Mouse (Mus musculus) liver, embryonic 16.5 days (tissue): ENCODE data around the gene Mmp9. TPM values are rescaled to one million over a fixed set of nuclear protein-coding genes. Genes with fewer than 3 reads are reported as not detected.

Experiments used
- ATAC-seq: fragments of 200-750 bp; cut with Nextera tagmentation; 2 replicates; pipeline ENCODE4 v1.8.0; 2017; ENCODE audit warnings: low read depth, mild to moderate bottlenecking, moderate number of reproducible peaks, moderate library complexity
- H3K27ac ChIP-seq: fragments of 300-500 bp; sonication (generic); 2 replicates; pipeline ENCODE4 v1.5.1; 2014; ENCODE audit warnings: mild to moderate bottlenecking, low read length
- H3K27me3 ChIP-seq: fragments of 300-500 bp; sonication (generic); 2 replicates; pipeline ENCODE4 v1.6.1; 2014; ENCODE audit warnings: low read depth, low read length, mixed read lengths; ENCODE audit not compliant: control insufficient read depth, insufficient read depth
- H3K36me3 ChIP-seq: fragments of 300-500 bp; sonication (generic); 2 replicates; pipeline ENCODE4 v1.6.1; 2014; ENCODE audit warnings: mild to moderate bottlenecking; ENCODE audit not compliant: control insufficient read depth, insufficient read depth
- H3K4me1 ChIP-seq: fragments of 300-500 bp; sonication (generic); 2 replicates; pipeline ENCODE4 v1.6.1; 2014; ENCODE audit warnings: low read depth, low read length, mixed read lengths; ENCODE audit not compliant: control insufficient read depth
- H3K4me2 ChIP-seq: fragments of 300-500 bp; sonication (generic); 2 replicates; pipeline ENCODE4 v1.6.1; 2014; ENCODE audit warnings: low read depth, low read length, mixed read lengths
- H3K4me3 ChIP-seq: fragments of 300-500 bp; sonication (generic); 2 replicates; pipeline ENCODE4 v1.5.1; 2014; ENCODE audit warnings: low read depth, mild to moderate bottlenecking, low read length
- H3K9ac ChIP-seq: fragments of 300-500 bp; sonication (generic); 2 replicates; pipeline ENCODE4 v1.6.1; 2014; ENCODE audit warnings: low read depth, low read length
- H3K9me3 ChIP-seq: fragments of 300-500 bp; sonication (generic); replicated peaks from 2 replicates; pipeline ENCODE4 v1.6.1; 2016; ENCODE audit warnings: low read length; ENCODE audit not compliant: control insufficient read depth
- WGBS: fragments of 180-500 bp; shearing (Covaris S2); extraction: QIAGEN DNeasy Blood & Tissue Kit; methylation state at CpG from one replicate; pipeline ENCODE4 v1.1.7; 2014; ENCODE audit not compliant: insufficient replicate concordance; 5-methylcytosine and 5-hydroxymethylcytosine counted together
- polyA plus RNA-seq: library from polyadenylated mRNA; unstranded; fragments of >200 nt; fragmentation: Nextera tagmentation; extraction: Ambion mirVana; gene quantifications from 2 replicates; pipeline ENCODE4 v1.2.1, GENCODE M21; 2015

The Mmp9 gene
- polyA plus RNA-seq, 1 experiment from 2014 or later, result 13.0 TPM

DNA sequence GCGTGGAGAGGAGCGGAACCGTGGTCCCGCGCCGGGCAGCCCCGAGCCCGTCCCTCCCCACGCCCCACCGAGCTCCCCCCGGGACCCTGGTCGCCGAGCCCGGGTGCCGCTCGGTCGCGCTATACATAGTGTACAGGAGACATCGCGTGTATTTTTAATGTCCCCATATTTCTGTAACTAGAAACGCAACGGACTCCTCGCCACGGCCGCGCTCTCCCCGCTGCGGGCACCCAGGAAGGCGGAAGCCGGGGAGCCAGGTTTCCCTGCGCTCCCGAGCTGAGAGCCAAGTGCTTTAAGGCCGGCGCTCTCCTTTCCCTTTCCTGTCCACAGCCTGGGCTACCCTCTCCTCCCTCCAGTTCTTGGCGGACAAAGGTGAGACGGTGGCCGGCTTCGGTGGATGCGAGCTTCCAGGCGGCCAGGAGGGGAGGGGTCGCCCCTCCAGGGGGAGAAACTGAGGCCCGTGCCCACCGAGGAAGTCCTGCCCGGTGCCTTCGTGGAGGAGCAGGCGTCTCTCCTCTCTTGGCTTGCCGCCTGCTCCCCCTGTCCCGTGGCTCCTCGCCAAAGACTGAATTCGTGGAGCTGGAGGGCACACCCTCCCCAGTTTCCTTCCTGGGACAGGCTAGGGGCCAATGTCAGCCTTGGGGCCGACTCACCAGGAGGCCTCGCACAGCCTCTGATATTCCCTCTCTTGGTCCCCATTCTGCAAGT, 57.3 kb downstream of the Mmp9 start:
- H3K27me3 ChIP-seq, result peaks cover 35% of the 10 kb centered on the region
- peak overlapping the region; percentile 56 for H3K4me2 ChIP-seq
- ATAC-seq, result no peak
- no peak overlapping the region for H3K27ac ChIP-seq
- H3K4me3 ChIP-seq, result peak overlapping the region; percentile 39
- no peaks in the 10 kb centered on the region; the same call in 1 of the 2 replicates for H3K4me1 ChIP-seq
- no peak overlapping the region for H3K9ac ChIP-seq
- WGBS, result 1% methylated on average over 52 of the region's 52 CpGs
- no peaks in the 10 kb centered on the region for H3K9me3 ChIP-seq
- H3K36me3 ChIP-seq, result peaks cover 16% of the 10 kb centered on the region

DNA sequence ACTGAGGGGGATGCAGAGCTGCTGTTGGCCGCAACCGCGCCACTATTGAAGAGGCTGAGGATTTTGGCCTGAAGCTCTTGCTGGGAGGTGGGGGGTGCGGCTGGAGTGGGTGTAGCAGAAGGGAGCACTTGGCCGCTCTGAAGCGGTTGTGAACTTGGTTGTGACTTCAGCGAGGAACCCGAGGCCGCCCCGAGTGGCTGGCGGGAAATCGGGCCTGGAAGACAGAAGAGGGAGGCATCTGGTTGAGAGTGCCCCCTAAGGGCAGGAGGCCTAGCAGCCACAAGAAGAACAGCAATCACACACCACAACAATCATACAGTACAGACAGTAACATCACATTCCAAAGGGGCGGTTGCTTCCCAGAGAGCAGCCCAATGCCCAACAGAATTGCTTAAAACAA, 61.4 kb downstream of the Mmp9 start:
- Histone ChIP-seq H3K4me1 (no peaks in the 10 kb centered on the region; the same call in 1 of the 2 replicates), H3K27me3 (peaks cover 19% of the 10 kb centered on the region), H3K27ac (no peak overlapping the region), H3K4me3 (no peak overlapping the region), H3K9ac (no peak overlapping the region), H3K36me3 (peaks cover 31% of the 10 kb centered on the region), H3K4me2 (no peak overlapping the region), H3K9me3 (no peaks in the 10 kb centered on the region)
- ATAC-seq, result no peak
- WGBS, result 91% methylated on average over 13 of the region's 13 CpGs

- Histone ChIP-seq H3K4me1 (no peaks in the 10 kb centered on the region; the same call in 1 of the 2 replicates), H3K9me3 (no peaks in the 10 kb centered on the region), H3K4me2 (no peak overlapping the region), H3K9ac (no peak overlapping the region), H3K4me3 (no peak overlapping the region), H3K27me3 (peaks cover 8% of the 10 kb centered on the region), H3K36me3 (peaks cover 38% of the 10 kb centered on the region), H3K27ac (no peak overlapping the region)
- WGBS, result 89% methylated on average over 3 of the region's 3 CpGs
- ATAC-seq, result no peak
Measured at GRCm38 (mm10) chr2:165003108-165003507, 62.5 kb downstream of the Mmp9 start.

- no peak overlapping the region for H3K9ac ChIP-seq
- H3K27me3 ChIP-seq, result no peaks in the 10 kb centered on the region
- H3K4me2 ChIP-seq, result no peak overlapping the region
- WGBS, result 79% methylated on average over 10 of the region's 10 CpGs
- ATAC-seq, result no peak
- peaks cover 46% of the 10 kb centered on the region for H3K36me3 ChIP-seq
- no peak overlapping the region for H3K27ac ChIP-seq
- no peaks in the 10 kb centered on the region for H3K9me3 ChIP-seq
- no peak overlapping the region for H3K4me3 ChIP-seq
- H3K4me1 ChIP-seq, result no peaks in the 10 kb centered on the region; the same call in 1 of the 2 replicates
Measured at GRCm38 (mm10) chr2:165004237-165004636, 63.7 kb downstream of the Mmp9 start.

Other genes with a start within 250 kb of the Mmp9 start
- not detected in 2 replicates for gene Spint4, start 242.3 kb upstream of the Mmp9 start, polyA plus RNA-seq
- not detected in 2 replicates for gene Spint5, start 225.5 kb upstream of the Mmp9 start, polyA plus RNA-seq
- gene Wfdc3, start 194.8 kb upstream of the Mmp9 start, polyA plus RNA-seq, result 1.5 and 1.7 TPM in 2 replicates
- 40.1 and 43.1 TPM in 2 replicates for gene Dnttip1, start 194.8 kb upstream of the Mmp9 start, polyA plus RNA-seq
- gene Ube2c, start 170.9 kb upstream of the Mmp9 start, polyA plus RNA-seq, result 632 and 661 TPM in 2 replicates
- 29.4 and 67.5 TPM in 2 replicates for gene Tnnc2, start 160.8 kb upstream of the Mmp9 start, polyA plus RNA-seq
- 9.4 and 12.1 TPM in 2 replicates for gene Snx21, start 155.0 kb upstream of the Mmp9 start, polyA plus RNA-seq
- gene Acot8, start 135.9 kb upstream of the Mmp9 start, polyA plus RNA-seq, result 19.8 and 20.6 TPM in 2 replicates
- gene Zswim3, start 135.7 kb upstream of the Mmp9 start, polyA plus RNA-seq, result 4.3 TPM in 2 replicates
- gene Zswim1, start 118.1 kb upstream of the Mmp9 start, polyA plus RNA-seq, result 3.4 and 4.1 TPM in 2 replicates
- gene Spata25, start 112.2 kb upstream of the Mmp9 start, polyA plus RNA-seq, result not detected in 2 replicates
- 90.7 and 92.5 TPM in 2 replicates for gene Ctsa, start 107.9 kb upstream of the Mmp9 start, polyA plus RNA-seq
- 1.7 and 2.5 TPM in 2 replicates for gene Neurl2, start 107.3 kb upstream of the Mmp9 start, polyA plus RNA-seq
- 23.1 and 27.4 TPM in 2 replicates for gene Pltp, start 83.1 kb upstream of the Mmp9 start, polyA plus RNA-seq
- gene Pcif1, start 61.5 kb upstream of the Mmp9 start, polyA plus RNA-seq, result 36.8 and 38.2 TPM in 2 replicates
- 5.9 and 6.8 TPM in 2 replicates for gene Zfp335, start 29.0 kb upstream of the Mmp9 start, polyA plus RNA-seq
- 0.13 TPM in 2 replicates for gene Slc12a5, start 20.0 kb downstream of the Mmp9 start, polyA plus RNA-seq
- 14.2 and 15.3 TPM in 2 replicates for gene Ncoa5, start 94.1 kb downstream of the Mmp9 start, polyA plus RNA-seq
- 2.6 and 3.0 TPM in 2 replicates for gene Cd40, start 114.8 kb downstream of the Mmp9 start, polyA plus RNA-seq
- gene 1700025C18Rik, start 150.0 kb downstream of the Mmp9 start, polyA plus RNA-seq, result not detected in 2 replicates